Mouse (Mus musculus) G1E-ER4 (cell line): Measurements from ENCODE around the gene Cdk12. TPM values are rescaled to one million over a fixed set of nuclear protein-coding genes. Genes with fewer than 3 reads are reported as not detected.

Experiments
- GATA1 ChIP-seq: IDR thresholded peaks from one replicate; pipeline ENCODE4 v1.8.0; 2012; ENCODE audit warnings: low read length, inconsistent platforms
- polyA plus RNA-seq: library from polyadenylated mRNA; stranded (reverse); fragments of >175 nt; gene quantifications from 2 replicates; pipeline ENCODE4 v1.2.3, GENCODE M21; 2012

The Cdk12 gene
- polyA plus RNA-seq, 1 experiment: 19.2 TPM

DNA sequence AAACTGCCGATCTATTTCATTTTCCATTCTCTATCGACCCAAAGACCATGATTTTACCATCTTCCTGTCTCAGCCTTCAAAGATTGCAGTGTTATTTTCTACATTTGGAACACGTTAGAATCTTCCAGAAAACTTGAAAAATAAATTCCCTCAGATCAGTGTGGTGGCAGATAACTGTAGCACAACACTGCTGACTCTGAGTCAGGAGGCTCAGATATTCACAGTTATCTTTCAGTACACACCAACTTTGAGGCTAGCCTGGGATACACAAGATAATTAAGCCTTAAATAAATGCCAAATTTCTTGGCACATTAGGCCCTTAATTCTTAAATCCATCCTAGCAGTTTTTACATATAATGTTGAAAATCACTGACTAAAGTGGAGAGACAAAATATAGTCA is 41.6 kb downstream of the Cdk12 start:
- no peak for TF ChIP-seq GATA1

- TF ChIP-seq GATA1: no peak
Observed at GRCm38 (mm10) chr11:98247325-98247724, 44.5 kb downstream of the Cdk12 start.

GRCm38 (mm10) chr11:98253807-98254206 is 50.9 kb downstream of the Cdk12 start:
- TF ChIP-seq GATA1: no peak

- no peak for TF ChIP-seq GATA1
Observed at GRCm38 (mm10) chr11:98260706-98261479, 58.0 kb downstream of the Cdk12 start.

DNA sequence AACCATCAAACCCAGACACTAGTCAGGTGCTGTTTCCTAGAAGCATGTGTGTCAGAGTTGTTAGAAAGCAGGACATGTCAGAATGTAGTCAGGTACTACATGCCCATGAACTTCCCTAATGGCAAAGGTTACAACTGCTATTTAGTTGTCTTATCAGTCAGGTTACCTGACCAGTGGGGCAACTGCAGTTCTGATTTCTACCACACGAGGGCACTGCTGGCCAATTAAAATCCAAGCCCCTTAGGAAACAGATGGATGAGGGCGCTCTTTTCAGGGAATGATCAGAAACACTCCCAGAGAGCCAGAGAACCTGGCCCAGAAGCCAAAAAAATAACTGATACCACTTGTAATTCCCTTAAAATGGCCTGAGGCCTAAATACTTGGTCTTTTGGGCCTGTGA is 62.2 kb downstream of the Cdk12 start:
- TF ChIP-seq GATA1: no peak

DNA sequence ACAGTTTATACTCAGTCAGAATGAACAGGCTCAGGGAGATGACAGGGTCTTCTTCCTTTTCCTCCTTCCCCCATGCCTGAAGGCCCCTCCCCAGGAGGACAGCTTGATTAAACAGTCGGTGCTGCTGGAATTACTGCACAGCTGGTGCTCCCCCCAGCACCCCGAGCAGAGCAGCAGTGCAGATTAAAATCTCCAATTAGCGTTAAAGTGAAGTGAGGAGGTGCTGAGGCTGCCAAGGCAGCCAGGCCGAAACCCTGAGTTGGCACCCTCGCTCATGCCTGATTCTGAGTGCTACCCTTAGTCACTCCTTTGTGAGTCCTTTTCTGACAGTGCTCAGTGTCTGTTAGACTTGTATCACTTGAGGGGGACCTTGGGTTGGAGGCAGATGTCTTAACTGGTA is 63.0 kb downstream of the Cdk12 start:
- no peak for TF ChIP-seq GATA1

- no peak for TF ChIP-seq GATA1
Observed at GRCm38 (mm10) chr11:98266699-98267402, 64.0 kb downstream of the Cdk12 start.

DNA sequence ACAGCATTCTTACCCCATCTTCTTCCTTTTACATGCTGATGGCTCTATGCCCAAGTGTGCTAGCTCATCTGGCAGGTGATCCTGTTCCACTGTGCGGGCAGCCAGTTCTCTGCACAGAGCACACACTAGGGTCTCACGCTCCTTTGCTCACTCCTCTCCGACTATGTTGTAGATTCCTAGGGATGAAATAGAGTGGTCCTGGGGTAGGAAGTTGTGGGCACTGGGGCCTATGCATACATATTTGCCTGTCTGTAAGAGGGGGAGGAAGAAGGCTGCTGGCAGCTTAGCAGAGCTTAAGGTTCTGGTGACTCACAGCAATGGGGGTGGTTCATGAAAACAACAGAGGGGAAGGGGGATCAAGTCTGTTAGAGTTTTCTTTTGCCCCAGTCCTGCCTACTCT is 67.2 kb downstream of the Cdk12 start:
- no peak for TF ChIP-seq GATA1

GRCm38 (mm10) chr11:98270466-98270865 is 67.6 kb downstream of the Cdk12 start:
- TF ChIP-seq GATA1: no peak

DNA sequence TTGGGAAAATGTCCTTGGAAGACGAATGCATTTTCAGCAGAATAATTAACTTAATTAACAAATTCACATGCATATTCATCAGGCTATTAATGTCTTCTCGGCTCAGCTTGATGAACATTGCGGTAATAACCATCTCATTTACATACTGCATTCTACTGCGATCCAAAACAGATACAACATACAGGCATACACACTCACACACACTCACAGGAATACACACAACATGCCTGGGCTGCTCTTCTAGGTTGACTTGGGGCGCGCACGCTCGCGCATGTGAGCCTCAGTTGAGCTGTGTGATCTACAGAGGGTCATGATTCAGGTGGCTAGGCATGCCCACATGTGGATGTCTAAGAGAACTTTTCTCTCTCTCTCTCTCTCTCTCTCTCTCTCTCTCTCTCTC is 80.9 kb downstream of the Cdk12 start:
- TF ChIP-seq GATA1: no peak

DNA sequence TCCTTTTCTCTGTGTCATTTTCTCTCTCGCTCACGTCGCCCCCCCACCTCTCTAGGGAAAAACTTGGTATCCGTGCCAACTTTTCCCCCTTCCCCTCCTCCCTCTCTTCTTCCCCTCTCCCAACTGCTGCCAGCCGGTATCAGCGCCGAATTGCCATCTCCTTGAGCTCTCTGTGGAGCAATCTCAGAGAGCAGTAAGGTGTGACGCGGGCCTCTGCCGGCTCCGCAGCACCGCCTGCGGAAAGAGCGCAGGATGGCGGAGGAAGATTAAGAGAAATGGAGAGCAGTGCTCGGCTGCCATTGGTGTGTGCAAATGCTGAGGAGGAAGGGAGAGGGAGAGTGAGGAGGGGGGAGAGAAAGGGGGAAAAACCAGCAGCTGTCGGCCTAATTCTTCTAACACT is 81.4 kb downstream of the Cdk12 start:
- TF ChIP-seq GATA1: no peak

- no peak for TF ChIP-seq GATA1
Observed at GRCm38 (mm10) chr11:98285368-98285767, 82.5 kb downstream of the Cdk12 start.

DNA sequence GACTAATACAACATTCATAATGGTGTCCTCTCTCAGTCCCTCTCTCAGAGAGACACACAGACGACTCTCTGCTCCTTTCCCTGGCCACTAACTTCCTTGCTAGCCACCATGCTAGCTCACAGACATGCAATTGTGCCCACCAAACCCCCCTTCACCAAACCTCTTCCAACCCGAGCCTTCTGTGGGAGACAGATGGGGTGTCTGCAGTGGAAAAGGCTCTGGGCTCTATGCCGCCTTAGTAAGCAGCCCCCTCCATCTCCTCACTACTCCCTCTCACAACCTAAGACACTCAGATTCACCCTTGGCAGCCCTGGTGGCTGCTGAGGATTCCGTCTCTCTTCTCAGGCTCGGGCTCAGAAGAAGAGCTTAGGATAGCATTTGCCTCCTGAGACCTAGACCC is 84.7 kb downstream of the Cdk12 start:
- TF ChIP-seq GATA1: no peak

GRCm38 (mm10) chr11:98287961-98288360 is 85.1 kb downstream of the Cdk12 start:
- no peak for TF ChIP-seq GATA1

DNA sequence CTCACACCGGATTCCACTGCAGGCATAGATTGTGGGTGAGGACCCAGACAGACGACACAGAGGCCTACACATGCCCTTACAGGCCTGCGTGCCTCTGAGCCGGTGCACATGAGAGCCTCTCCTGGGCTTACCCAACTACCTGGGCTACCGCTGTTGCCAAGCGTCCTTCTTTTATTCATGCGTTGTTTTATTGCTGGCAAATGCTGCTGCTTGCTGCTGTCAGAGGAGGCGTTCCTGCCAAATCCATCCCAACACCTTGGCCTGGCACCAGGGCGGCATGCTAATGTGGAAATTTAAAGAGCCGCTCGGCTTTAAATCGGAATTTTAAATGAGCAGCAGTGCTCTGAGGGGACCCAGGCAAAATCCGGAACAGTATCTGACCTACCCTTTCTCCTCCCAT is 87.0 kb downstream of the Cdk12 start:
- no peak for TF ChIP-seq GATA1

DNA sequence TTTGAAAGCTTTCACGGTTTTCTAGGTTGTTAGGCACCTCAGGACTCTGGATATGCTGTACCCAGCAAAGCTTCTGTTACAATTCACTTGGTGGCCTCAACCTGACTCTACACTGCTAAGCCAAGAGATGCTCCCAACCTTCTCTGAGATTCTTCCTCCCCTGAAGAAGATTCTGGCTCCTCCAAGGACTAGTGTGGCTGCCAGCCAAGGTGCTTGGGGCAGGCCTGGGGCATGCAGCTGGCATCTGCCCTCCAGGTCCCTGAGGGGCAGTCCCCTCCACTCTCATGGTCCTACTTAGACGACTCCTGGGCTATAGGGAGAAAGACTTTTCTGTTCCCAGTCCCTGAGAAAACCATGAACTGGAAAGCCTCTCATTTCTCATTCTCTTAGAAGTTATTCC is 88.0 kb downstream of the Cdk12 start:
- no peak for TF ChIP-seq GATA1

GRCm38 (mm10) chr11:98293070-98293469 is 90.2 kb downstream of the Cdk12 start:
- TF ChIP-seq GATA1: no peak
